Mouse (Mus musculus): ENCODE results near the gene Rhbdl2.

Rhbdl2 gene

GRCm38 (mm10) chr4:123814030-123814501 is 26.4 kb downstream of the Rhbdl2 start:
- no peak for DNase-seq (ENCODE audit: low read depth)

- peak; percentile 50 for DNase-seq (ENCODE audit: low read depth)
Measured at GRCm38 (mm10) chr4:123819093-123819610, 31.5 kb downstream of the Rhbdl2 start.

- DNase-seq (ENCODE audit: low read depth) = no peak
Measured at GRCm38 (mm10) chr4:123842126-123842525, 54.5 kb downstream of the Rhbdl2 start.

- no peak for DNase-seq (ENCODE audit: low read depth)
Measured at GRCm38 (mm10) chr4:123856888-123857287, 69.2 kb downstream of the Rhbdl2 start.

DNA sequence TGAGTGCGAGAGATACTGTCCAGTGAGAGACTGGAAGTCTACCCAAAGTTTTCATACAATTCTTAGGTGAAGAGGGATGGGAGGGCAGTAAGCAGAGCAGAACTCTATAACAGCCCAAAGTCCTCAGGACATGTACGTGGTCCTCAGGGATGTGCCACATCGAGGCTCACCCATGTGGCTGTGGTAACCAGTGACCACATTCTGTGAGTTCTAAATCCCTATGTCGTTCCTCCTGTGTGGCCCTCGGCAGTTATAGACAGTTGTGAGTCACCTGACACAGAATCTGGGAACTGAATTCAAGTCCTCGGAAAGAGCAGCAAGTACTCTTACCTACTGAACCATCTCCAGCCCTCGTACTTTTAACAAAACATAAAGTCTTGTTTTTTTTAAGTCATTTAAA is 70.4 kb downstream of the Rhbdl2 start:
- no peak for DNase-seq (ENCODE audit: low read depth)

- no peak for DNase-seq (ENCODE audit: low read depth)
Measured at GRCm38 (mm10) chr4:123859379-123859778, 71.7 kb downstream of the Rhbdl2 start, which contains the start of gene 4933427I04Rik. Gene 4933427I04Rik (plus strand): TSS chr4:123859679.

GRCm38 (mm10) chr4:123859803-123860202 is 72.1 kb downstream of the Rhbdl2 start:
- DNase-seq (ENCODE audit: low read depth) = no peak

- no peak for DNase-seq (ENCODE audit: low read depth)
Measured at GRCm38 (mm10) chr4:123860621-123861020, 72.9 kb downstream of the Rhbdl2 start.

Data from 416B (cell line).